Mouse (Mus musculus) central nervous system, embryonic 18 days (tissue): ENCODE data around the gene Gm3739. TPM values are rescaled to one million over a fixed set of nuclear protein-coding genes. Genes with fewer than 3 reads are reported as not detected.

Experiments used
- polyA plus RNA-seq: library from polyadenylated mRNA; depleted of rRNA; stranded (reverse); fragments of >200 nt; gene quantifications from 2 replicates; pipeline ENCODE4 v1.2.3, GENCODE M21; 2012; rRNA removed

Gm3739 gene
- 9.2 and 9.9 TPM in 2 replicates for polyA plus RNA-seq

GRCm38 (mm10) chr14:7314661-7315060 is at the start of gene Gm3739:
Gm3739 (minus strand) TSS chr14:7315049.

GRCm38 (mm10) chr14:7332295-7332694 is 17.4 kb upstream of the Gm3739 start, which contains the start of gene Gm5797:
Gm5797 (minus strand) TSS chr14:7332395.

GRCm38 (mm10) chr14:7264614-7265013 is 50.2 kb downstream of the Gm3739 start, which contains the start of gene Gm3727:
Gm3727 (minus strand) TSS chr14:7264714.

Other genes with a start within 250 kb of the Gm3739 start
- gene Gm3696, start 214.4 kb downstream of the Gm3739 start, polyA plus RNA-seq, result 10.8 and 11.0 TPM in 2 replicates
- 0.04 TPM in 2 replicates for gene Gm6676, start 189.6 kb downstream of the Gm3739 start, polyA plus RNA-seq
- gene Gm3512, start 140.5 kb downstream of the Gm3739 start, polyA plus RNA-seq, result 9.6 and 10.6 TPM in 2 replicates
- 0.04 TPM in 2 replicates for gene Gm16434, start 120.5 kb downstream of the Gm3739 start, polyA plus RNA-seq
- gene Gm3727, start 50.3 kb downstream of the Gm3739 start, polyA plus RNA-seq, result not detected in 2 replicates
- gene Gm5797, start 17.3 kb upstream of the Gm3739 start, polyA plus RNA-seq, result not detected in 2 replicates
- not detected in 2 replicates for gene Gm8374, start 50.1 kb upstream of the Gm3739 start, polyA plus RNA-seq
- 0.12 and 0.15 TPM in 2 replicates for gene Gm3755, start 135.9 kb upstream of the Gm3739 start, polyA plus RNA-seq
- gene Gm3752, start 168.7 kb upstream of the Gm3739 start, polyA plus RNA-seq, result 17.8 and 19.6 TPM in 2 replicates